Mouse (Mus musculus) liver, embryonic 12.5 days (tissue): Measurements from ENCODE around the gene Qser1. TPM values are rescaled to one million over a fixed set of nuclear protein-coding genes. Genes with fewer than 3 reads are reported as not detected.
"Not testable (repeated sequence)": the region's sequence is repeated elsewhere in the genome, so short reads cannot be mapped to it uniquely, and the experiment has no call there.

Experiments
- ATAC-seq: fragments of 200-750 bp; cut with Nextera tagmentation; 2 replicates; pipeline ENCODE4 v1.8.0; 2017; ENCODE audit warnings: moderate number of reproducible peaks, mild to moderate bottlenecking, moderate library complexity
- H3K27ac ChIP-seq: fragments of 300-500 bp; sonication (generic); 2 replicates; pipeline ENCODE4 v1.5.1; 2016; ENCODE audit warnings: mild to moderate bottlenecking
- H3K27me3 ChIP-seq: fragments of 300-500 bp; sonication (generic); replicated peaks from 2 replicates; pipeline ENCODE4 v1.6.1; 2016; ENCODE audit warnings: mild to moderate bottlenecking, moderate library complexity
- H3K36me3 ChIP-seq: fragments of 300-500 bp; sonication (generic); 2 replicates; pipeline ENCODE4 v1.6.1; 2016; ENCODE audit warnings: mild to moderate bottlenecking, moderate library complexity
- H3K4me1 ChIP-seq: fragments of 300-500 bp; sonication (generic); 2 replicates; pipeline ENCODE4 v1.6.1; 2016
- H3K4me2 ChIP-seq: fragments of 300-500 bp; sonication (generic); 2 replicates; pipeline ENCODE4 v1.6.1; 2016; ENCODE audit warnings: mild to moderate bottlenecking, moderate library complexity
- H3K4me3 ChIP-seq: fragments of 300-500 bp; sonication (generic); 2 replicates; pipeline ENCODE4 v1.5.1; 2016; ENCODE audit warnings: mild to moderate bottlenecking, moderate library complexity
- H3K9ac ChIP-seq: fragments of 300-500 bp; sonication (generic); 2 replicates; pipeline ENCODE4 v1.6.1; 2016; ENCODE audit warnings: mild to moderate bottlenecking, moderate library complexity
- H3K9me3 ChIP-seq: fragments of 300-500 bp; sonication (generic); replicated peaks from 2 replicates; pipeline ENCODE4 v1.6.1; 2016; ENCODE audit warnings: mild to moderate bottlenecking, moderate library complexity
- WGBS: fragments of 180-500 bp; shearing (Covaris S2); methylation state at CpG from one replicate; pipeline ENCODE4 v1.1.7; 2016; ENCODE audit not compliant: insufficient replicate concordance; 5-methylcytosine and 5-hydroxymethylcytosine counted together
- polyA plus RNA-seq: library from polyadenylated mRNA; unstranded; fragments of >200 nt; fragmentation: Nextera tagmentation; extraction: Ambion mirVana; gene quantifications from 2 replicates; pipeline ENCODE4 v1.2.1, GENCODE M21; 2016

Qser1 gene
- polyA plus RNA-seq, 1 experiment from 2014 or later = 3.6 TPM

GRCm38 (mm10) chr2:104848235-104849161, 31.9 kb upstream of the Qser1 start:
- no peak for ATAC-seq
- WGBS = 15% methylated on average over 16 of the region's 16 CpGs
- Histone ChIP-seq H3K9me3 (no peaks in the 10 kb centered on the region), H3K27ac (no peak overlapping the region), H3K27me3 (peaks cover 46% of the 10 kb centered on the region), H3K4me3 (peak overlapping the region; percentile 57), H3K9ac (no peak overlapping the region), H3K4me2 (peak overlapping the region; percentile 80), H3K36me3 (no peaks in the 10 kb centered on the region), H3K4me1 (peaks cover 11% of the 10 kb centered on the region)

GRCm38 (mm10) chr2:104847645-104848044, 31.1 kb upstream of the Qser1 start:
- Histone ChIP-seq H3K36me3 (no peaks in the 10 kb centered on the region), H3K4me2 (no peak overlapping the region), H3K9me3 (no peaks in the 10 kb centered on the region), H3K27ac (no peak overlapping the region), H3K27me3 (peaks cover 45% of the 10 kb centered on the region), H3K4me1 (peaks cover 11% of the 10 kb centered on the region), H3K9ac (no peak overlapping the region), H3K4me3 (no peak overlapping the region)
- whole genome bisulfite sequencing = 38% methylated on average over 2 of the region's 2 CpGs
- no peak for ATAC-seq

GRCm38 (mm10) chr2:104846638-104847414, 30.3 kb upstream of the Qser1 start:
- Histone ChIP-seq H3K9me3 (no peaks in the 10 kb centered on the region), H3K4me2 (no peak overlapping the region), H3K36me3 (no peaks in the 10 kb centered on the region), H3K9ac (no peak overlapping the region), H3K4me3 (no peak overlapping the region), H3K27ac (no peak overlapping the region), H3K27me3 (peaks cover 39% of the 10 kb centered on the region), H3K4me1 (peaks cover 11% of the 10 kb centered on the region)
- WGBS = 33% methylated on average over 4 of the region's 4 CpGs
- no peak for ATAC-seq

GRCm38 (mm10) chr2:104842559-104842958, 26.0 kb upstream of the Qser1 start:
- no peaks in the 10 kb centered on the region for H3K4me1 ChIP-seq
- H3K36me3 ChIP-seq = no peaks in the 10 kb centered on the region
- no peak overlapping the region for H3K9ac ChIP-seq
- H3K27ac ChIP-seq = no peak overlapping the region
- H3K4me3 ChIP-seq = no peak overlapping the region
- no peak for ATAC-seq
- H3K9me3 ChIP-seq = no peaks in the 10 kb centered on the region
- no peak overlapping the region for H3K4me2 ChIP-seq
- H3K27me3 ChIP-seq = no peaks in the 10 kb centered on the region

GRCm38 (mm10) chr2:104841736-104842135, 25.2 kb upstream of the Qser1 start:
- no peak overlapping the region for H3K4me3 ChIP-seq
- H3K4me1 ChIP-seq = no peaks in the 10 kb centered on the region
- no peak for ATAC-seq
- H3K27me3 ChIP-seq = no peaks in the 10 kb centered on the region
- 69% methylated on average over 7 of the region's 7 CpGs for WGBS
- no peaks in the 10 kb centered on the region for H3K9me3 ChIP-seq
- no peak overlapping the region for H3K27ac ChIP-seq
- H3K9ac ChIP-seq = no peak overlapping the region
- H3K4me2 ChIP-seq = no peak overlapping the region
- H3K36me3 ChIP-seq = no peaks in the 10 kb centered on the region

- no peaks in the 10 kb centered on the region for H3K27me3 ChIP-seq
- H3K9ac ChIP-seq = no peak overlapping the region
- no peak overlapping the region for H3K27ac ChIP-seq
- H3K36me3 ChIP-seq = no peaks in the 10 kb centered on the region
- ATAC-seq = no peak
- H3K4me3 ChIP-seq = no peak overlapping the region
- no peaks in the 10 kb centered on the region for H3K4me1 ChIP-seq
- no peak overlapping the region for H3K4me2 ChIP-seq
- no peaks in the 10 kb centered on the region for H3K9me3 ChIP-seq
Observed at GRCm38 (mm10) chr2:104840974-104841373, 24.4 kb upstream of the Qser1 start.

GRCm38 (mm10) chr2:104832486-104832885, 15.9 kb upstream of the Qser1 start:
- Histone ChIP-seq H3K4me1 (no peaks in the 10 kb centered on the region), H3K27ac (no peak overlapping the region), H3K36me3 (no peaks in the 10 kb centered on the region), H3K9ac (no peak overlapping the region), H3K27me3 (no peaks in the 10 kb centered on the region), H3K4me2 (no peak overlapping the region), H3K4me3 (no peak overlapping the region), H3K9me3 (no peaks in the 10 kb centered on the region)
- ATAC-seq = no peak
- 70% methylated on average over 2 of the region's 2 CpGs for WGBS

- no peak overlapping the region for H3K9ac ChIP-seq
- WGBS = 82% methylated on average over 4 of the region's 4 CpGs
- H3K4me1 ChIP-seq = no peaks in the 10 kb centered on the region
- H3K9me3 ChIP-seq = no peaks in the 10 kb centered on the region
- no peaks in the 10 kb centered on the region for H3K27me3 ChIP-seq
- H3K27ac ChIP-seq = no peak overlapping the region
- H3K4me3 ChIP-seq = no peak overlapping the region
- no peak overlapping the region for H3K4me2 ChIP-seq
- ATAC-seq = no peak
- H3K36me3 ChIP-seq = no peaks in the 10 kb centered on the region
Observed at GRCm38 (mm10) chr2:104826191-104826590, 9.6 kb upstream of the Qser1 start.

GRCm38 (mm10) chr2:104818763-104819162, 2.2 kb upstream of the Qser1 start:
- H3K4me3 ChIP-seq, H3K4me2 ChIP-seq, H3K9me3 ChIP-seq, H3K27ac ChIP-seq, H3K9ac ChIP-seq, ATAC-seq, H3K27me3 ChIP-seq, H3K36me3 ChIP-seq: not testable (repeated sequence)
- peaks cover 32% of the 10 kb centered on the region for H3K4me1 ChIP-seq
- WGBS = 83% methylated on average over 3 of the region's 3 CpGs

GRCm38 (mm10) chr2:104817555-104818330, 1.2 kb upstream of the Qser1 start:
- Histone ChIP-seq H3K9ac (peak overlapping the region; percentile 98), H3K36me3 (no peaks in the 10 kb centered on the region), H3K4me3 (peak overlapping the region; percentile 97), H3K27ac (peak overlapping the region; percentile 94), H3K9me3 (no peaks in the 10 kb centered on the region), H3K4me2 (peak overlapping the region; percentile 99), H3K4me1 (peaks cover 40% of the 10 kb centered on the region), H3K27me3 (no peaks in the 10 kb centered on the region)
- ATAC-seq = no peak
- 4% methylated on average over 15 of the region's 15 CpGs for WGBS

GRCm38 (mm10) chr2:104816866-104817439, 393 bp upstream of the Qser1 start:
- H3K4me3 ChIP-seq = peak overlapping the region; percentile 97
- ATAC-seq = peak; percentile 93
- H3K27ac ChIP-seq = peak overlapping the region; percentile 94
- H3K27me3 ChIP-seq = no peaks in the 10 kb centered on the region
- peak overlapping the region; percentile 99 for H3K4me2 ChIP-seq
- H3K4me1 ChIP-seq = peaks cover 40% of the 10 kb centered on the region
- H3K36me3 ChIP-seq = no peaks in the 10 kb centered on the region
- WGBS = 1% methylated on average over 22 of the region's 51 CpGs
- no peaks in the 10 kb centered on the region for H3K9me3 ChIP-seq
- H3K9ac ChIP-seq = peak overlapping the region; percentile 98
